ENCODE assay signal across 40 mouse cellular contexts in genomic region chr11:99414463-99415147, GRCm38 (mm10). TPM values are rescaled to one million over a fixed set of nuclear protein-coding genes. Genes with fewer than 3 reads are reported as not detected.
"Had no signal": no experiment of that assay in that cellular context is flagged by ENCODE, and none has a peak within 500 bp of the region (broad histone marks: within the 10 kb centered on the region; RNA-seq: fewer than 3 reads in every experiment).

No protein-coding gene starts in this region.

- H3K9me3 ChIP-seq: heart, embryonic 10.5 days; heart, embryonic 12.5 days; hindbrain, embryonic 10.5 days; hindbrain, embryonic 12.5 days; kidney, embryonic 15.5 days; limb, embryonic 13.5 days; limb, embryonic 15.5 days; liver, embryonic 12.5 days had no signal

- H3K4me3 ChIP-seq: gastrocnemius, adult 2 months; heart, embryonic 10.5 days; heart, embryonic 12.5 days; hindbrain, embryonic 10.5 days; hindbrain, embryonic 12.5 days; kidney, embryonic 15.5 days; layer of hippocampus, adult 2 months; limb, embryonic 13.5 days; limb, embryonic 15.5 days; liver, embryonic 12.5 days had no signal

- H3K9ac ChIP-seq: heart, embryonic 12.5 days; hindbrain, embryonic 12.5 days; hindbrain, embryonic 14.5 days; kidney, embryonic 15.5 days; limb, embryonic 13.5 days; limb, embryonic 15.5 days; liver, embryonic 12.5 days had no signal

- H3K4me2 ChIP-seq: heart, embryonic 12.5 days; hindbrain, embryonic 12.5 days; hindbrain, embryonic 14.5 days; kidney, embryonic 15.5 days; limb, embryonic 13.5 days; limb, embryonic 15.5 days; liver, embryonic 12.5 days had no signal

- H3K27me3 ChIP-seq: kidney, embryonic 15.5 days; limb, embryonic 13.5 days; liver, embryonic 12.5 days had no signal

- DNase-seq: gastrocnemius, adult 2 months; gastrocnemius, postnatal 10 days; gastrocnemius, postnatal 25 days; heart, adult 18-20 months; heart, postnatal 10 days; heart, postnatal 4 days; kidney, adult 11 months; kidney, adult 2 months; kidney, adult 9 months; kidney, postnatal 14 days; kidney, postnatal 36 days; layer of hippocampus, postnatal 36 days; left cerebral cortex, postnatal 4 days had no signal

- H3K27ac ChIP-seq: gastrocnemius, adult 2 months; heart, embryonic 10.5 days; hindbrain, embryonic 10.5 days; hindbrain, embryonic 12.5 days; hindbrain, embryonic 14.5 days; kidney, embryonic 15.5 days; kidney, postnatal 0 days; layer of hippocampus, adult 2 months; limb, embryonic 13.5 days; limb, embryonic 15.5 days; liver, embryonic 12.5 days had no signal

- H3K4me1 ChIP-seq: heart, embryonic 10.5 days; heart, embryonic 12.5 days; hindbrain, embryonic 10.5 days; hindbrain, embryonic 12.5 days; kidney, embryonic 15.5 days; limb, embryonic 13.5 days; limb, embryonic 15.5 days; liver, embryonic 12.5 days had no signal

- H3K36me3 ChIP-seq: heart, embryonic 10.5 days; heart, embryonic 12.5 days; hindbrain, embryonic 10.5 days; hindbrain, embryonic 12.5 days; kidney, embryonic 15.5 days; limb, embryonic 13.5 days; limb, embryonic 15.5 days; liver, embryonic 12.5 days had no signal

- ATAC-seq: hindbrain, embryonic 16.5 days; inflammation-experienced regulatory T-cells, adult 6 months; liver, embryonic 12.5 days had no signal

RNA-seq across cellular contexts. Expression of gene Krt12, which starts 7.5 kb away (rescaled TPM):
- total RNA-seq: gastrocnemius, adult 2 months; gastrocnemius, postnatal 10 days; gastrocnemius, postnatal 25 days; gastrocnemius, postnatal 4 days; granulocyte monocyte progenitor cell, adult 5-6 weeks; heart, adult 18-20 months; heart, adult 8-10 months; heart, postnatal 10 days; heart, postnatal 25 days; heart, postnatal 4 days; liver, adult 2 months had no signal
- polyA plus RNA-seq: heart, embryonic 10.5 days; heart, embryonic 12.5 days; heart, embryonic 14.5 days; heart, embryonic 16.5 days; hindbrain, embryonic 14.5 days; inflammation-experienced regulatory T-cells, adult 6 months; kidney, adult 2 months; kidney, embryonic 15.5 days; kidney, postnatal 0 days; limb, embryonic 11.5 days; limb, embryonic 13.5 days; liver, adult 2 months had no signal

RNA-seq across cellular contexts. Expression of gene Krt20, which starts 23.3 kb away (rescaled TPM):
- total RNA-seq: gastrocnemius, adult 2 months; gastrocnemius, postnatal 25 days; granulocyte monocyte progenitor cell, adult 5-6 weeks; heart, adult 18-20 months; heart, adult 8-10 months; heart, postnatal 25 days; layer of hippocampus, adult 2 months; layer of hippocampus, postnatal 14 days; layer of hippocampus, postnatal 36 days; left cerebral cortex, adult 18-20 months; left cerebral cortex, adult 8-10 months; left cerebral cortex, postnatal 10 days; left cerebral cortex, postnatal 25 days; left cerebral cortex, postnatal 4 days had no signal
- polyA plus RNA-seq: hindbrain, embryonic 14.5 days; inflammation-experienced regulatory T-cells, adult 6 months had no signal

RNA-seq across cellular contexts. Expression of gene Krt28, which starts 39.9 kb away (rescaled TPM):
- total RNA-seq: gastrocnemius, adult 2 months; gastrocnemius, postnatal 25 days; gastrocnemius, postnatal 4 days; granulocyte monocyte progenitor cell, adult 5-6 weeks; heart, adult 18-20 months; heart, adult 8-10 months; heart, postnatal 10 days; heart, postnatal 25 days; heart, postnatal 4 days; left cerebral cortex, adult 18-20 months; left cerebral cortex, postnatal 4 days; liver, adult 2 months had no signal
- polyA plus RNA-seq: frontal cortex, adult 2 months; heart, embryonic 14.5 days; heart, embryonic 16.5 days; inflammation-experienced regulatory T-cells, adult 6 months; kidney, adult 2 months; kidney, postnatal 0 days; liver, adult 2 months had no signal
